Mouse (Mus musculus) left cerebral cortex, adult 8-10 months (tissue): ENCODE measurements around the gene Ppp1r9a. TPM values are rescaled to one million over a fixed set of nuclear protein-coding genes. Genes with fewer than 3 reads are reported as not detected.

Source experiments
- DNase-seq, 2 experiments: peaks; one replicate each; pipeline ENCODE4 v3.0.0; 2022; ENCODE audit warnings: low spot score in 2 of 2
- total RNA-seq, 4 experiments: library from RNA; stranded (reverse); gene quantifications; 2 replicates each; pipeline ENCODE4 v1.2.4; 2022

Gene Ppp1r9a
- total RNA-seq, 4 experiments from 2014 or later, result 205 to 266 (median 234) TPM

DNA sequence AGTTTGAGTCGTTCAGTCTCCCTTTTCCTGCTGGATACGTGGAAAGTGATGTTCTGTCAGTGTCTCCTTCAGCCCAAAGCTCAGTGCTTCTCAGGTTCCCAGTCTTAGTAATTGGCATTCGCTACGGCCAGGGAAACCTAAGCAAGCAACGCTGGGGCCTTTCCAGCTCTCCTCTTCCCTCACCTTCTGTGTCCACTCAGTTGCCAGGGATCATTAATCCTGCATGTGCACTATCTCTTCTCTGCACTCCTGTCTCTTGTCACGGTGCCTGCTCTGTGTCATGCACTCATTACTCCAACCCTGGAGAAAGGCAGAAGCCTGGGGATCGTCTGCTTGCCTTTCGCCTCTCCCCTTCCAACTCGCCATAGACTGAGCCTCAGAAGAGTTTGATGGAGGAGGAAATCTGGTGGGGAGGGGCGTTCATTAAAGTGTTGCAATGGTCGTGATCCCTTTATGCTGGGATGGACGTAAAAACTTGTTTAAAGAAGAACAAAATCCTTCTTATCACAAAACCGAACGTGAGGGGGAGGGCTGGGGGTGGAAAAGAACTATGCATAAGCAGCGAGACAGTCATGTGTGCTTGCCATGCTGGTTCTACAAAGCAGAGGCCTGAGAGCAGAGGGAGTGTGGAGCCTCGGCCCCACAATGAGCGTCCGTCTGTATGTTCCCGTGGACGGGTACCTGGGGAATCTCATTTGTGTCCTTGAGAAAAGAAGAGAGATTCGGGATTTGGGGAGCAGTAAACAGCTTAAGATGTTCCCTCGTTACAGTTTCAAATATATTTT lies 103.0 kb downstream of the Ppp1r9a start:
- no peak for DNase-seq

DNA sequence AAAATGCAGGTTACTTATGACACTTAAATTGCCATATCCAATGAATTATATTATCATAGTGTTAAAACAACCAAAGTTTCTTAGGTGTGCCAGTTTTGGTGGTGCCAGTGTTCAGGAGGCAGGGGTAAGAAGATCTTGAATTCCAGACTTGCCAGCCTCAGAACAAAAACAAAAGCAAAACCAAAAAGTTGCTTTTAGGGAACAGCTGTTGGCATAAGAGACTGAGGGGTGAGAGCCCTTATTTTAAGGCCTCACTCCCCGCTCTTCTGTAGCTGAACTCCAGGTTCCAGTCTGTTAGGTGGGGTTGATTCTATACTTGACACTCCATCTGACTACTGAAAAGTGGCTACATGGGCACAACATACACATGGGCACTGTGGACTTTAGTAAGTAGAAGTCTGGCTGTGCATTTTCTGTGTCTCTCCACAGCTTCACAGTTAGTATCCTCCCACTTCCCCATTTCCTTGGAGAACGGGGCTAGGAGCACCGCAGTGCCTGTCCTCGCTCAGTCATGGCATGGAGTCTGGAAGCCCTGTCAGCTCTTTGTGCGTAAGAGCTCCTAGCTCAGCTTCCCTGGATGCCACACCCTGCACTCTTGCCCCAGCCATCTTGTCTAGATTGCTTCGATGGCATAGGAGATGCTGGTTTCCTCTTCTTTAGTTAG lies 103.7 kb downstream of the Ppp1r9a start:
- DNase-seq, result no peak

DNA sequence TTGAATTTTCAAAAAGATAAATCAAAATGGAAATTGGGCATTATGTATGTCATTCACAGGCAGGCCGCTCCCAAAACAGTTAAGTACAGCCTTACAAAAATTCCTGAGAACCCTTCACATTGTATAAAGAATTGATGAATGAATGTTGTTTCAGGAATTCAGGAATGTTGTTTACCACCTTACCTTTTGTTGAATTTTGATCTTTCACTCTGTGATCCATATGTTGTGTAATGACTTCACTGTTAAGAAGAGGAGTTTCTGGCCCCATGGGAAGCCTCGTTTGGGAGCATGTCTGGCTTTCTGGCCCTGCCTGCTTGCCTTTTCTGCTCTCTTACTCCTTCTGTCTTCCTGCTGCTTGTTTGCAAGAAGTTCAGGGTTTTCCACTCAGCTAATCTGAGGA lies 105.4 kb downstream of the Ppp1r9a start:
- no peak for DNase-seq

DNA sequence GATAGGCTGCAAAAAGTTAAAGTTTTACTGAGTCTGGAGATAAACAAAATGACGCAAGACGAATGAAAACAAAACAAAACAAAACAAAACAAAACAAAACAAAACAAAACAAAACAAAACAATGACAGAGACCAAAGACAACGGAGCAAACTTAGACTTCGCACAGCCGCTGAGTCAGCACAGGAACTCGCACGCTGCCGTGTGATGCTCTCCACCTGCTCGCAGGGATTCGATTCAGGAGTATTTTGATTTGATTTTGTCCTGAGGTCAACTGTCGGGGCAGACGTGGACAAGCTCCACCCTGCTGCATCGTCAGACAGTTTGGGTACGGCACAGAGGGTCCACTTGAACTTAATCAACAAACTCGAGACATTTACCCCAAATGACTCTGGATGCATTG lies 105.9 kb downstream of the Ppp1r9a start:
- DNase-seq, result no peak

DNA sequence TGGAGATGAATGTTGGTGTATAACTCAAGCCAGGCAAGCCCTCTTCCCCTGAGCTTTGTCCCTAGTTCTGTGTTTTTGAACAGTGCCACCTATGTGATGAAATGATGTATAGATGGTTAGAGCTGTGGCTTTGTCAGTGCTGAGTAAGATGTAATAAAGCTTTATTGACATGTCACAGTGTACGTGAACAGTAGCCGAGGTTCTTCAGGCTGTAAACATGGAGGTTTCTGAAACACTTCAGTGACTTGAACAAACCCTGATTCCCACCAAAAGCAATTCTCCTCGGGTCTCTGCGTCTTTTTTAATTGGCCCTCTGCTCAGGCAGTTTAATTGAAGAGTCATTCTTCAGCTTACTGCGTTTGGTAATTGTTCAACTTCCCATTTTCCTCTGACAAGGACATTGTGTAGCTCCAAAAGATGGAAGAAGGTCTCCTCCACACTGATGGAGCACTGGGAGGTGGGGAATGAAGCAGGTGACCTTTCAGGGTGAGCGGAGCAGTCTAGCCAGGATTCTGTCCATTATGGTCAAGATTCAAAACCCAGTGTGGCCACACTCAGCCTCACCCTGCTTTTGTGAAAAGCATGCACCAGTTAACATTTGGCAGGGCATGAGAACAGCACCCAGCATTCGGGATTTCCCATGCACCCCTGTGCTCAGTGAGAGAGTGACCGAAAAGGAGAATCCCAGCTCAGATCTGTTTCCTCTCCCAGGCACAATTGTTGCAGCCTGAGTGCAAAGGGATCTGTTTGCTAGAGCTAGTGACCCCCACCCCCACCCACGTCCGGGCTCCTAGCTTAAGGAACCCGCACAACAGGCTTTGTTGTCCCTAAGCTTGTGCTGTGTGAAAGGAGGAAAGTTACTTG lies 108.1 kb downstream of the Ppp1r9a start:
- DNase-seq, result no peak

DNA sequence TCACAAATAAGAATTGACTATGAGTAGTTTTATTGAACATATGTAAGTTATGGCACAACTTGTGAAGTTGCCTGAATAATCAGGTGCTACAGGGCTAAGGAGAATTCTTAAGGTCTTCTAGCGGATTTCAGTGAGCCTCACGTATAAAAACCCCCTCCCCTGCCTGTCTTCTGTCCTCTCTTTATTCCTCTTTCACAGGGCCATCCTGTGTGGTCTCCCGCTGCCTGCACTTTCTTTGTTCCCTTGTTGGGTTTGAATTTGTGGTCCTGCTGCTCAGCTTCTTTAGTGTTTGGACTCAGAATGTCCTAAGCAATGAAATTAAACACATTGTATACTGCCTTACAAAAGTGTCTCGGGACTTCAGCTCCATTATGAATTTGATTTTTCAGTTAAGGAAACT lies 110.1 kb downstream of the Ppp1r9a start:
- no peak for DNase-seq

DNA sequence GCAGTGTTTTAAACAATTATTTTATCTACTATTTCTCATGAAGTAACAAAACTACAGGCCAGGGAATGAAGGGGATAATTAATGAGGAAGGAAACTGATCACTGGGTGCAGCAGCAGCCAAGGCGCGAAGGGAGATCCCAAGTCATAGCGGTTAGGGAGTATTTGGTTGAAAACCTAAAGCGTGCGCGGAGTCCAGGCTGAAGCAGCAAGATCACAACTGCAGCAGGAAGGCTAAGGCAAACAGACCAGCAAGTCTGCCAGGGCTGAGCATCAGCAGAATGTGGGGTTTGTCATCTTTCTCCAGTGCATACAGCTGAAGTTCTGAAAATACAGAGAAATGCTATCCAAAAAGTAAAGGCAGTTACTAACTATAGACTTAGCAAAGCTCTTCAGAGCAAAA lies 111.8 kb downstream of the Ppp1r9a start:
- DNase-seq, result no peak

DNA sequence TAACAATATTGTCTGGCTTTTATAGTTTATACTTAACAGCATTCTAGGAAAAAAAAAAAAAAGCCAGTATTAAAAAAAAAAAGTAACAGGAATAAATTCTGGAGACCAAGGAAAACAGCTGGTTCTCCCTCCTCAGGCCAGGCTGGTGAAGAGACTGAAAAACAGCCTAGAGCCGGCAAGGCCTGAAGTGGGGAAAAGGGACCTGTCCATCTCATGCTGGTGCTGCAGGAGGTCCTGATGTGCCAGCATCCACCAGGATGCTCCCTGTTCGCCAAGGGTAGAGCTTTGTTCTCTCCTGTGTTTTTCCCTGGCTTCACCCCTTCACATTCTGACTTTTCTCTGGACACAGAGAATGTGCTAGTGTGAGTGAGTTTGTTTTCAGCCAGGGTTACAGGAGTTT lies 112.5 kb downstream of the Ppp1r9a start:
- DNase-seq, result no peak

DNA sequence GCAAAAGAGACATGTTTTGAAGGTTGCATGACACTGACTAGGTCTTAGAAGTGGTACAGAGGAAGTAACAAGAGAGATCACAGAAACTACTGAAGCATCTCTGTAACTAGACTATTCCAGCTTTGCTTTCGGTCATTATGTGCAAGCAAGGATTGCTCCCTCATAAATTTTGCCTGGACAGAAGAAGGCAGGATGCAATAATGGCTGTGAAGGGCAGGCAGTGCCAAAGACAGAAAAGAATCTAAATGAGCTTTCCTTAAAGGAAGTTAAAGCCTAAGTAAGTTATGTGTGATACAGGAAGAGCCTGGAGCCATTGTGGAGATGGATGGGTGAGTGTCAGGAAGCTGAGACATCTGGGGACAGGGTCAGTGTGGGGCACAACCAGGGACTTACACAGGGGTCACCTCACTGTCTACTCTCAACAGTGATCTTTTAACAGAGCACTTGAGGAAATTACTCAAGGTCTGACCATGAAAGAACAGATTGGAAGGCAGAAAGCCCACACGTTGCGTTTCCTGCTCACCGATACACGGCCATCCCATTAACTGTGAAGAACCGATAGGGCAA lies 115.3 kb downstream of the Ppp1r9a start:
- DNase-seq, result no peak

DNA sequence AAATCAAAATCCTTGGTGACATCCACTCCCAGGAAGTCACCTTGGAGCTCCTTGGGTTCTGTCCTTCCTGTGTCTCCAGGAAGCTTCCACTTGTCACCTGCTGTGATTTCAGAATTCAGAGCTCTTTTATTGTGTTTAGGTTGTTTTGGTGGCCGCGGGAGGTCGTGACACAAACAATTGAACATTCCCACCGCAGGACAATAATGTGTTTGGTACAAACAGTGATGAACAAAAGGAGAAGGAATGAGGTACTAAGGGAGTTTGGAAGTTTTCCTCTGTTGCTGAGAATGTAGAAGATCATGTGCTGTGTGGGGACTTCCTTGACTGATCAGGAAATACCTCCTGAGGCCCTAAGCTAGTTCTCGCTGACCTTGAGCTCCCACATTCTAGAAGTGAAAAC lies 116.5 kb downstream of the Ppp1r9a start:
- no peak for DNase-seq

DNA sequence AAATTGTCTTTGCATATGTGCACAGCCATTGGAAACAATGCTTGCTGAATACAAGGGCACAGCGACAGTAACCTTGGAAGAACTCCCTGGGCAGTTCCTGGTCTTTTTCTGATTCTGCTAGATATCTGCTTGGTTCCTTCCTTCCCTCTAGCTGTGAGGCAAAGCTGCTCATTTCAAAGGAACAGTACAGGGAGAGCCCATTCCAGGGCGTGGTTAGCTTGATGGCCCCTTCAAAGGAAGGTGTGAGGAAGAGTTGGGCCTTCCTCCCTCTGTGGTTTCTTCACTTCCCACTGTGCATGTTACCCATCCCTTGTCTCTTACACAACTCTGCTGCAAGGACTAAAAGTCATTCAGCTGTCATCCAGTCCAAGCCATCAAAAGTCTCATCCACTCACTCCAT lies 117.3 kb downstream of the Ppp1r9a start:
- no peak for DNase-seq

DNA sequence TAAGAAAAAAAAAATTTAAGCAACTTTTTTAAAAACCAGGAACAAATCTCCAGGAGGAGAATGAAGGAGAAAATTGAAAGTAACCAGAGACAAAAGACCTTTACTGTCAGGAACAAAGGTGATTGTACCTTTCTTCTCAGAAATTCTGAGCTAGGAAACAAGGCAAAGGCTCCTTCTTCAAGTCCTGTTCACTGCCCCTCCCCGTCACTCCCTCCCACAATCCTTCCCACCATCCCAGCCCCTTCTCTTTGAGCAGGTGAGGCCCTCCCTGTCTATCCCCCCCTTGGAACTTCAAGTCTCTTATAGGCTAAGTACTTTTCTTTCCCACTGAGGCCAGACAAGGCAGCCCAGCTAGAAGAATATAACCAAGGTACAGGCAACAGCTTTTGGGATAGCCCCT lies 117.8 kb downstream of the Ppp1r9a start:
- no peak for DNase-seq

DNA sequence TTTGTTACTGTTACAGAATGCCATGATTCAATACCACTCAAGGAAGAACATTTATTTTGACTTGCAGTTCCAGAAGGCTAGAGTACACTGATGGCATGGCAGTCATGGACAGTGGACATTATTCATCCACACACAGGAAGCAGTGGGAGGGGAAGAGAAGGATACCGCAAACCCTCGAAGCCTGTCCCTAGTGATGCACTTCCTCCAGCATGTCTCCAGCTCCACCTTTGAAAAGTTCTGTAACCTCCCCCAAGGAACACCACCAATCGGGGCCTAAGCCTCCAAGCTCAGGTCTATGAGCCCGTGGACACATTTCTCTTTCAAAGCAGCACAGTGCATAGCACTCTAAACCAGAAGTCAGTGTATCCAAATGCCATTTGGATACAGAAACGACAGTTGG lies 120.0 kb downstream of the Ppp1r9a start:
- no peak for DNase-seq

DNA sequence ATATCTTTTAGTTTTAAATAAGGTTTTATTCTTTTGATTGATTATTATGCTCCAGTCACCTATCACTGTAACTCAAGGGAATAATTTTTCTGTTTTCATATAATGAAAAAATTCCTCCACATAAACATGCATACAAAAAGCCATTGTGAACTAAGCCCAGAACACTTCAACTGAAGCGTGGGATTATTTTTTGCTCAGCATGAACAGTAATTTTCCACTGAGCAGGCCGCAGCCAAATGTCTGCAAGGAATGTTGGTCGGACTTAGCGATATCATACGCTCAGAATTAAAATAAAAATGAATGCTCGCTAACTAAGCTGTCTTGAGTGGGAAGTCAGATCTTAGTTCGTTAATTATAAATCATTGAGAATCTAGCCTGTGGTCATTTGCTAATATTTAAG lies 122.2 kb downstream of the Ppp1r9a start:
- DNase-seq, result no peak

DNA sequence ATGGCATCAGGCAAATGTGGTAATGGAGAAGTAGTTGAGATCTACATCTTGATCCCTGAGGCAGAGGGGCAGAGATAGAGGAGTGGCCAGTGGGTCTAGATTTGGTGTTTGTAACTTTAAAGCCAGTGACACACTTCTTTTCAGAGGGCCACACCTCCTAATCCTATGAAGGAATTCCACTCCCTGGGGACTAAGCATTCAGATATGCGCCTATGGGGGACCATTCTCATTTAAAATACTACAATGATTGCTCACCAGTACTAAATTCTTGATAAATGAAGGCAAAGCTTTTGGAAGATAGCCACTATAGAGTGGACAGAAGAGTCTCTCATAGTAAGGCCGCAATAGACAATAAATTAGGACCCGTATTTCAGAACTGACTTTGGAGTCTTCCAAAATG lies 124.1 kb downstream of the Ppp1r9a start:
- no peak for DNase-seq

DNA sequence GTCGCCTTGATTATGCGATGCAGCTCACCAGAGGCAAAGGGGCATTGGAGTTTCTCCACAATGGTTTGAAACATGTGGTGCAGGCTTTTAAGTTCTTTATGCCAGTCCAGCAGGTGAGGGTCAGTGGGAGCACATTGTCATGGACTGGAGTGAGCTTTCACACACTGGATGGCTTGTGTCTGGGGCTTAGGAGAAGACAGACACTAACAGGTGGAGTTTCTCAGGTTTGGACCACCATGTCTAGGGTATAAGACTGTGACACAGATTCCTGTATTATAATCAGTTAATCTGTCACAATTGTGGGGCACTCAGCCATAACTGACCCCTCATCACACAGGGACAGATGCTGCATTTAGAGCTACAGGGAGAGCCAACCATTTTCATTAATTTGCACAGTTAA lies 124.5 kb downstream of the Ppp1r9a start:
- DNase-seq, result no peak

DNA sequence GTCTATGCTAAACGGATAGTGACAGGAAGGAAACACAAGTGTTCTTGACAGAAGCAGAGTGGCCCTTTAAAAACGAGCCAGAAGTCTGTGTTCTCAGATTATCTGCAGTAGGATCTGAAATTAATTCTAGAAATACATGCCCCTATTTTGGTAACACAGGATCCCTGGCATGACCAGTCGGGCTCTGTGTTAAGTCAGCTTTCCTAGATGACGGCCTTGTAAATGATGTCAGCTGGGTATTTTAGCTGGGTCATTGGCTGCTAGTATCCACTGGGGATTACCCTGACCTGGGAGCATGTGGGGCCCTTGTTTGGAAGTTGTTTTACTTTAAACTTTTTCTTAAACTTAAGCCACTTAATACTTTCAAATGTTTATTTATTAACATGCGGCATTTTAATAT lies 125.1 kb downstream of the Ppp1r9a start:
- no peak for DNase-seq

DNA sequence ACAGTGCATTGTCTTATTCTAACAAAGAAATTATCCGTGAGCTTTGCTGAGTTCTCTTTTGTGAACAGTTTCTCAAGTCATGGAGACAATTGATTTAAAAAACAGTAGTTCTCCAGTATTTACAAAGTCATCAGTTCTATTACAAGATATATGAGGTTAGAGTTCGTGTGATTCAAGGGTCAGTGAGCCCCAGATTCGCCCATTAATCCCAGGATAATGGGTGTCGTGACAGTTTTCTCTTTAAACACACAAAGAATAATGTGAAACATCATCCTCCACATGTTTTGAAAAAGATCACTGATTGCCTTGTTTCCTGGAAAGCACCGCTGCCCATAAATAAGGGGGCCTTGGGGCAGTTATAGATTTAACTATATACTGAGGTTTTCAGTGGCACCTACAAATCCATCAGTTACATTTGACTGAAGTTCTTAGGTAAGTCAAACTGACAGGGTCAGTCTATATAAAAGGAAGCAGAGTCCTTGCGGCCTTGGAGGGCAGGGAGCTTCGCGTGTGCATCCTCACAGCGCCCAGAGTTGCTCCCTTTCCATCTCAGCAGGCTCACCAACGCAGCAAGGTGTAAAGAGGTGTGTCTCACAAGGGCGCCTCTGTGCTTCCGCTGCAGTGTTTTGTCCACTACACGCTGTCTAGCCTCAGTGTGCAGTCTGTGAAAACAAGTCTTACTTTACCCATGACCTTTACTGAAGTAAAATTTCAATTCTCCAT lies 126.6 kb downstream of the Ppp1r9a start:
- no peak for DNase-seq

DNA sequence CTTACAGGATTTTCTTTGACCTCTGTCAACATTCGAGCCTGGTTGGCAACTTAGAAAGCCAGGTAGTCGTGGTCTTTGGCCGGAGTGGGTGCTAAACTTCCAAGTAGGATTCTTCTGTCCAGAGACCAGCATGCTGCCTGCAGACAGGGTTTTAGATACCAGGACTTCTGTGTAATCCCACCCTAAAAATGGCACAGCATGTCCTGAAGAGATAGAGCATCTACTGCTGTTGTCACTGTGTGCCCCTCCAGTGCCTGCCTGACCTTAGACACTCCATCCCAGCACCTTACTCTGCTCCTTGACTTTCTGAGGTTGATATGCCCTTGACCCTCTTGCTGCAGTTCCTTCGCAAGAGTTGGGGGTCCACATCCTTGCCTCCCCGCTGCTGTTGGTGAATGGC lies 127.2 kb downstream of the Ppp1r9a start:
- DNase-seq, result no peak

DNA sequence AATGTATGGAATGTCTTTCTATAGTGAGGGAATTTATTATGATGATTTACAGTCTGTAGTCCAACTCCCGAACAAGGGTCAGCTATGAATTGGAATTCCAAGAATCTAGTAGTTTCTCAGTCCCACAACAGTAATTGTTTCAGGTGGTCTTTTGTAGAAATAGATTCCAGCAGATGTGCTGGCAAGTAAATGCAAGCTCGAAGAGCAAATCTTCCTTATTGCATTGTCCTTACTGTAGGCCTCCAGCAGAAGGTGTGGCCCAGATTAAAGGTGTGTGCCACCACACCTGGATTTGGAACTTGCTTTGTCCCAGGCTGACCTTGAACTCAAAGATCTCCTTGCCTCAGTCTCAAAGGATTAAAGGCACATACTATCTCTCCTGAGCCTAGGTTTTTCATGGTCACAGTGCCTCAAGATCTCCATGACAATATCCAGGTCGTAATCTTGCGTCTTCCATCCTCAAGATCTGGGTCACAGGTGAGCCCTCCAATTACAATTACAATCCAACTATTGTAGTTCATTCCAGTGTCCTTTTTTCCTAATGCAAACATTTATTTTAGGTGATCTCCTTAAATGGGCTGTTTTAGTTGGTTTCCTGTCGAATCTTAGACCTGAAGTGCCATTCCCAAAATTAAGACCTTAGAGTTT lies 130.4 kb downstream of the Ppp1r9a start:
- DNase-seq, result no peak

DNA sequence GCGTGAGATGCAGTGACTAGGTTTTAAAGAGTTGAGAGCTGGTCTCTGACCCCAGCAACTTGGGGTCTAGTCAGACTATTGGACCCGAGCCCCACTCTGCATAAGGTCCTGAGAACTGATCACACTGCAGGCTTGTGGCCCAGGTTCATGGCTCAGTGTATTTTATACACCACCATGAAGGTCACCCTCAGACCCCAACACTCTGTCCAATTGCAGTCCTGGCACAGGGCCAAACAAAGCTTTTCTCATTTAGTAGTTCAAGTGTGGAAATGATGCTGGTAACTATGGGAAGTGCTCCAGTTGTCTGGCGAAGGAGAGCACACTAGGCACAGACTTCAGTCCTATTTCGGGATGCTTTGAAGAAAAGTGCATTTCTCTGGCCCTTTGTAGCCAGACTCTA lies 134.5 kb downstream of the Ppp1r9a start:
- DNase-seq, result no peak
